Mouse (Mus musculus) forebrain, postnatal 0 days (tissue): ENCODE data around the gene Ppp1r27. TPM values are rescaled to one million over a fixed set of nuclear protein-coding genes. Genes with fewer than 3 reads are reported as not detected.

Experiments used
- ATAC-seq: fragments of 200-750 bp; cut with Nextera tagmentation; 2 replicates; pipeline ENCODE4 v1.8.0; 2017; ENCODE audit warnings: mild to moderate bottlenecking, moderate library complexity
- DNase-seq: peaks from one replicate; pipeline ENCODE4 v3.0.0-alpha.2; 2015
- H3K27ac ChIP-seq: fragments of 300-500 bp; sonication (generic); 2 replicates; pipeline ENCODE4 v1.5.1; 2014; ENCODE audit warnings: low read depth, mild to moderate bottlenecking, antibody characterized with exemption, low read length, moderate library complexity, mixed read lengths
- H3K27me3 ChIP-seq: fragments of 300-500 bp; sonication (generic); 2 replicates; pipeline ENCODE4 v1.6.1; 2014; ENCODE audit warnings: mild to moderate bottlenecking, low read length, mixed read lengths; ENCODE audit not compliant: insufficient read depth
- H3K36me3 ChIP-seq: fragments of 300-500 bp; sonication (generic); 2 replicates; pipeline ENCODE4 v1.6.1; 2014; ENCODE audit warnings: mild to moderate bottlenecking, moderate library complexity; ENCODE audit not compliant: insufficient read depth
- H3K4me1 ChIP-seq: fragments of 300-500 bp; sonication (generic); 2 replicates; pipeline ENCODE4 v1.6.1; 2014; ENCODE audit warnings: antibody characterized with exemption; ENCODE audit not compliant: insufficient read depth
- H3K4me2 ChIP-seq: fragments of 300-500 bp; sonication (generic); 2 replicates; pipeline ENCODE4 v1.6.1; 2014; ENCODE audit warnings: low read depth, mild to moderate bottlenecking, moderate library complexity
- H3K4me3 ChIP-seq: fragments of 300-500 bp; sonication (generic); 2 replicates; pipeline ENCODE4 v1.5.1; 2014; ENCODE audit warnings: low read depth, low read length, mixed read lengths
- H3K9ac ChIP-seq: fragments of 300-500 bp; sonication (generic); 2 replicates; pipeline ENCODE4 v1.6.1; 2014; ENCODE audit warnings: mild to moderate bottlenecking
- H3K9me3 ChIP-seq: fragments of 300-500 bp; sonication (generic); 2 replicates; pipeline ENCODE4 v1.6.1; 2016; ENCODE audit warnings: low read length
- CTCF ChIP-seq: sonication (generic); IDR thresholded peaks from 2 replicates; pipeline ENCODE4 v1.5.1; 2016; ENCODE audit warnings: antibody characterized with exemption, control low read depth, low read depth
- WGBS: fragments of 180-500 bp; shearing (Covaris S2); extraction: QIAGEN DNeasy Blood & Tissue Kit; methylation state at CpG from one replicate; pipeline ENCODE4 v1.1.7; 2014; 5-methylcytosine and 5-hydroxymethylcytosine counted together
- polyA plus RNA-seq: library from polyadenylated mRNA; unstranded; fragments of >200 nt; fragmentation: Nextera tagmentation; extraction: Ambion mirVana; gene quantifications from 2 replicates; pipeline ENCODE4 v1.2.1, GENCODE M21; 2015
- total RNA-seq: library from RNA; depleted of rRNA; stranded (reverse); fragments of >200 nt; gene quantifications from 2 replicates; pipeline ENCODE4 v1.2.3, GENCODE M21; 2014

Ppp1r27 gene
- total and polyA plus RNA-seq, 2 experiments from 2014 or later, result not detected

DNA sequence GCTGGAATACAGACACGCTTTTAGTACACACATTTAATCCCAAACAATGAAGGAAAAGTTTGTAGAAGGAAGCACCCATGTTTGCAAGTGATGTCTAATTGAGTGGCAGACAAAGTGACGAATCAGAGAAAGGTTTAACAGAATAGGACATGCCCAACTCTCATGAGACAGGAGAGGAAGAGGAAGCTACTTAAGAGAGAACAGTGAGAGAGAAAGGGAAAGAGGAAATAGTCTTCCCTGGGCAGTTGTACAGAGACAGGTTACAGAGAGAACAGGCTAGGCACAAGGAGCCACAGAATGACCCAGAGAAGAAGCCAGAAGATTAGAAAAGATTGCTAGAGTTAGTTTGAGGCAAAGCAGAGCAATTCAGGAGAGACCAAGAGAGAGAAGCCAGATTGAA, 25.0 kb downstream of the Ppp1r27 start:
- no peaks in the 10 kb centered on the region for H3K4me1 ChIP-seq
- TF ChIP-seq CTCF, result no peak
- no peaks in the 10 kb centered on the region for H3K36me3 ChIP-seq
- no peak overlapping the region for H3K27ac ChIP-seq
- no peak for ATAC-seq
- H3K9me3 ChIP-seq, result no peaks in the 10 kb centered on the region
- no peak overlapping the region for H3K4me3 ChIP-seq
- 85% methylated on average over 2 of the region's 2 CpGs for WGBS
- H3K9ac ChIP-seq, result no peak overlapping the region
- peaks cover 21% of the 10 kb centered on the region for H3K27me3 ChIP-seq
- no peak for DNase-seq
- H3K4me2 ChIP-seq, result no peak overlapping the region

DNA sequence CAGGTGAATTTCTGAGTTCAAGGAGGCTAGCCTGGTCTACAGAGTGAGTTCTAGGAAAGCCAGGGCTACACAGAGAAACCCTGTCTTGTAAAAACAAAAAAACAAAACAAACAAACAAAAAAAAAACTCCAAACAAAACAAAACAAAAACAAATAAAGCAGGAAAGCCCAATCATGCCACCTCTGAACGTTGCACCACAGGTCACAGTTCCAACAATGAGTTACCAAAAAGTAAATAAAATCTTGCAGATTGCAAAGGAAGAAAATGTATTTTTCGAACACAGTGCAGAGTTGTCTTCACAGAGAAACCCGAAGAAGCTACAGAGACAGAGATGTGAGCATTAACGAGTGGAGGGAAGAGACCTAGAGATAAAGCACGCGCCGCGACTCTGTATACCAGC, 28.4 kb downstream of the Ppp1r27 start:
- ATAC-seq (no peak), DNase-seq (no peak)
- WGBS, result 87% methylated on average over 8 of the region's 8 CpGs
- no peaks in the 10 kb centered on the region for H3K36me3 ChIP-seq
- H3K9me3 ChIP-seq, result no peaks in the 10 kb centered on the region
- H3K9ac ChIP-seq, result no peak overlapping the region
- no peak for TF ChIP-seq CTCF
- H3K27ac ChIP-seq, result no peak overlapping the region
- H3K27me3 ChIP-seq, result no peaks in the 10 kb centered on the region
- H3K4me3 ChIP-seq, result no peak overlapping the region
- H3K4me2 ChIP-seq, result no peak overlapping the region
- H3K4me1 ChIP-seq, result no peaks in the 10 kb centered on the region

DNA sequence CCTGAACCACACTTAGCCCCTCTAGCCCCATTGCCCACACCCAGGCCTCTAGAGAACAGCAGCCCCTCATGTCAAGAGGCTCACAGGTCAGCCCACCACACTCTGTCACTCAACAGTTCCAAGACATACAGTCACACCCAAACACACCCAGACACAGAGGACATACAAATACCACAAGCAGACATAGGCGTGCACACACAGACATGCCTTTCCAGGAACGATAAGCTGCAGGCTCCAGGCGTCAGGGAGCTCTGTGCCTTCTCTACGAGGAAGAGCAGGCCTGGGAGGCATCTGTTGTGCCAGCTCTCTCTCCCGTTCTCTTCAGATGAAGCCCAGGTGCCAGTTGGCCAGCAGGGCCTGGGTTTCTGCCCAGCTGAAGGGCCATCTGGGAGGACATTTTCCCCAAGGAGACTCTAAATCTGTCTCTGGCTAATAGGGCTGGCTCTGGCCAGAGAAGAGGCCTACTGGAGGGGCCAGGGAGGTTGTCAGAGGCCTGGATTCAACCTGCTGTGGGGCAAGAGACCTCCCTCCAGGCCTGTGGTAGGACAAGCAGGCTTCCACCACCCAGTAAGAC, 29.9 kb downstream of the Ppp1r27 start:
- TF ChIP-seq CTCF, result no peak

DNA sequence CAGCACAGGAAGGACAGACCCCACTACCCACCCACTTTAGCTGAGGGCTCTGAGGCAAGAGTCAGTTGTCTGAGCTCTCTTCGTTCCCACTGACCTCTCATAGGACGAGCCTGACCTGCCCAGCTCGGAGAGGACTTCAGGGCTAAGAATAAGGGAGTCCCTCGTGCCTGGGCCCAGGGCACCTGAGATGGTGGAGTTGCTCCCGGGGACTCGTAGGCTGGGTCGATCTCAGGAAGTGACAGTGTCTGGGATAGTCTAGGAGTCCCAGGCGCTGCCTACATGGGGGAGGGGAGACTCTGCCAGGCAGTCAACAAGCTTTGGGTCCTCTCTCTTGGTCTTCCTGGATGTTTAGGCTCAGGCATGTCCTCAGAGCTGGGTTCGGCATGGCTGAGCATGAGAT, 30.4 kb downstream of the Ppp1r27 start:
- Histone ChIP-seq H3K9ac (no peak overlapping the region), H3K9me3 (no peaks in the 10 kb centered on the region), H3K27me3 (no peaks in the 10 kb centered on the region), H3K4me1 (no peaks in the 10 kb centered on the region), H3K36me3 (no peaks in the 10 kb centered on the region), H3K27ac (0 out of 2 replicates have a peak overlapping the region, but pooled peaks have one; percentile 15), H3K4me2 (no peak overlapping the region), H3K4me3 (no peak overlapping the region)
- TF ChIP-seq CTCF, result no peak
- DNase-seq (no peak), ATAC-seq (no peak)
- 72% methylated on average over 9 of the region's 9 CpGs for WGBS

More for the DNA sequence above, 29.9 kb downstream of the Ppp1r27 start:
- H3K4me2 ChIP-seq, result no peak overlapping the region
- no peak overlapping the region for H3K4me3 ChIP-seq
- H3K9me3 ChIP-seq, result no peaks in the 10 kb centered on the region
- peak; percentile 63 for DNase-seq
- H3K9ac ChIP-seq, result peak overlapping the region; percentile 18; the same call in 1 of the 2 replicates
- 0 out of 2 replicates have a peak overlapping the region, but pooled peaks have one; percentile 15 for H3K27ac ChIP-seq
- no peaks in the 10 kb centered on the region for H3K4me1 ChIP-seq
- no peaks in the 10 kb centered on the region for H3K36me3 ChIP-seq
- no peaks in the 10 kb centered on the region for H3K27me3 ChIP-seq
- no peak for ATAC-seq
- WGBS, result 61% methylated on average over 5 of the region's 5 CpGs

DNA sequence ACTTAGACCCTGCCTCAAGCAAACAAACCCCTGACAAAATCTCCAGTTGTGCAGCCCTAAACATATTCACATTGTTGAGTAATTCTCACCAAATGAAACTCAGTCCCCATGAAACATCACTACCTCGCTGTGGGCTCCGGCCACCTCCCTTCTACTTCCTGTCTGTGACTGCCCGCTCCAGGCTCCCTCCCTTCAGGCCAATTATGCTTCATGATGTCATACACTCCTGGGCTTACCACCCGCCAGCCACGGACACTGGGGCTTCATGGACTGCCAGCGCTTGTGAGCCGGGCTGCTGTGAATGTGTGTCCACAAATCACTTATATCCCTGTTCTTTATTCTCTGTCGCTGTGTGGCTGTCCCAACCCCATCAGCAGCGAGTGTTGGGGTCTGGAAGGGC, 31.2 kb downstream of the Ppp1r27 start:
- ATAC-seq (no peak), DNase-seq (no peak)
- H3K9me3 ChIP-seq, result no peaks in the 10 kb centered on the region
- no peak overlapping the region for H3K4me3 ChIP-seq
- H3K4me1 ChIP-seq, result no peaks in the 10 kb centered on the region
- H3K27me3 ChIP-seq, result no peaks in the 10 kb centered on the region
- no peak overlapping the region for H3K27ac ChIP-seq
- 38% methylated on average over 9 of the region's 9 CpGs for WGBS
- H3K36me3 ChIP-seq, result no peaks in the 10 kb centered on the region
- TF ChIP-seq CTCF, result no peak
- no peak overlapping the region for H3K9ac ChIP-seq
- no peak overlapping the region for H3K4me2 ChIP-seq

DNA sequence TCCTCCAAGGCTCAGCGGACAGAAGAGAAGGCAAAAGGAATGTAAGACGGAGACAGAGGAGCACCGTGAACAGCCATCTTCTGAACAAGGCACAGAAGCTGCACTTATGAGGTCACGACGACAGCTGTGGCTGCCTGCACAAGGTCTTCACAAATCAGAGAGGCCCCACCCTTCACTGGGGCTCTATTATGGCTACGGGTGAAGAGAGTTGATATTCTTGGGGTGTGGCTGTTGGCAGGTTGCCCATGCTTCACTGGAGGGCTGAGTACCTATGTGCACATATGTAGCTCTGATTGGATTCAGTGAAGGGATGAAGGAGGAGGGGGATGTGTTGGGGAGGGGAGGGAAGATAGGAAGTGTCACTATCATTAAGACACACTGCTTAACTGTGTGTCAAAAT, 32.4 kb downstream of the Ppp1r27 start:
- no peak overlapping the region for H3K27ac ChIP-seq
- 72% methylated on average over 6 of the region's 6 CpGs for WGBS
- no peak for TF ChIP-seq CTCF
- ATAC-seq (no peak), DNase-seq (no peak)
- no peaks in the 10 kb centered on the region for H3K4me1 ChIP-seq
- no peaks in the 10 kb centered on the region for H3K36me3 ChIP-seq
- H3K9ac ChIP-seq, result no peak overlapping the region
- no peaks in the 10 kb centered on the region for H3K9me3 ChIP-seq
- no peak overlapping the region for H3K4me3 ChIP-seq
- no peak overlapping the region for H3K4me2 ChIP-seq
- H3K27me3 ChIP-seq, result no peaks in the 10 kb centered on the region

DNA sequence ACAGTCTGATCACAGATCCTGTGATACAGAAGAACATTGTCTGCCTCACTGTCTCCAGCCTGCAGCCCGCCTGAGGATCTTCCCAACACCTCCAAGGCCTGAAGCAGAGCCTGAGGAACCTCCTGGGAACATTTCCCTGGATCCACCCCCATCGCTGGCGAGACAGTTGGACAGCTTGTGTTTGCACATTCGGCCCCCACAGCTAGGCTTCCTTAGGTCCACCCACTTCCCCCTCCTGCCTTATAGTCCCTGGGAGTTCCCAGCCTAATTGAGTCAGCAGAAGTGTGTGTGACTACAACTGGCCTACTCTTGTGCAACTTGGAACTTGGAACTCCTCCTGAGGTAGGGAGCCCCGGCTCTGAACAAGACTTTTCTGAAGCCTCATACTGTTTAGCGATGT, 32.9 kb downstream of the Ppp1r27 start:
- Histone ChIP-seq H3K9ac (no peak overlapping the region), H3K36me3 (no peaks in the 10 kb centered on the region), H3K4me3 (no peak overlapping the region), H3K9me3 (no peaks in the 10 kb centered on the region), H3K27ac (no peak overlapping the region), H3K4me2 (no peak overlapping the region), H3K27me3 (no peaks in the 10 kb centered on the region), H3K4me1 (no peaks in the 10 kb centered on the region)
- no peak for ATAC-seq
- no peak for DNase-seq
- TF ChIP-seq CTCF, result no peak
- WGBS, result 67% methylated on average over 6 of the region's 6 CpGs
